In genomic region chr1:45541888-45542287, GRCm38 (mm10) we compare ENCODE assay signal across 11 mouse cellular contexts. TPM values are rescaled to one million over a fixed set of nuclear protein-coding genes. Genes with fewer than 3 reads are reported as not detected.
DNase-seq lines count a peak whose midpoint lies in the region; ATAC-seq and TF ChIP-seq lines count a peak whose summit lies in the region.
"Had no signal": no experiment of that assay in that cellular context is flagged by ENCODE, and none has a peak within 500 bp of the region (broad histone marks: within the 10 kb centered on the region; RNA-seq: fewer than 3 reads in every experiment).

No protein-coding gene starts in this region.

- TF ChIP-seq CTCF in intestine, postnatal 0 days (IDR thresholded peaks at IDR 0.05; ENCODE audit: low read depth) = no peak

- no peak overlapping the region for H3K4me2 ChIP-seq in intestine, embryonic 14.5 days (ENCODE audit: low read length)
- no peak overlapping the region for H3K4me2 ChIP-seq in intestine, postnatal 0 days (replicated peaks; ENCODE audit: low read depth)
- H3K4me2 ChIP-seq in lung, embryonic 15.5 days = no peak overlapping the region

- WGBS in intestine, embryonic 14.5 days = 21% methylated on average over 1 of the region's 1 CpGs
- 27% methylated on average over 1 of the region's 1 CpGs for WGBS in intestine, postnatal 0 days
- 6% methylated on average over 1 of the region's 1 CpGs for WGBS in lung, embryonic 15.5 days

- peak overlapping the region; percentile 64 for H3K27ac ChIP-seq in intestine, embryonic 14.5 days (ENCODE audit: low read depth)
- H3K27ac ChIP-seq in intestine, postnatal 0 days (ENCODE audit: low read depth, low read length) = no peak overlapping the region
- peak overlapping the region; percentile 68; the same call in 1 of the 2 replicates for H3K27ac ChIP-seq in lung, embryonic 15.5 days

- DNase-seq in intestine, embryonic 14.5 days (ENCODE audit: low spot score) = peak; percentile 55
- peak; percentile 37 for DNase-seq in 3134 (ENCODE audit: extremely low read depth, insufficient read length, low spot score)
- DNase-seq in MN1 (ENCODE audit: low spot score) = peak; percentile 5
- no peak for DNase-seq in right cerebral cortex, postnatal 10 days (ENCODE audit: low spot score in 2 of 2)
- DNase-seq in layer of hippocampus, adult 11-12 months (ENCODE audit: low spot score) = no peak
- no peak for DNase-seq in T-cell, adult 2 months (ENCODE audit: low spot score)
- DNase-seq: kidney, postnatal 25 days; right cerebral cortex, postnatal 4 days had no signal

- no peaks in the 10 kb centered on the region for H3K27me3 ChIP-seq in intestine, embryonic 14.5 days (replicated peaks; ENCODE audit: control insufficient read depth, insufficient read depth, low read length)
- H3K27me3 ChIP-seq in intestine, postnatal 0 days (replicated peaks; ENCODE audit: control insufficient read depth, insufficient read depth, low read length) = no peaks in the 10 kb centered on the region
- H3K27me3 ChIP-seq in lung, embryonic 15.5 days = no peaks in the 10 kb centered on the region
- H3K27me3 ChIP-seq: megakaryocyte, embryonic 14.5 days had no signal

- H3K4me1 ChIP-seq in intestine, embryonic 14.5 days (replicated peaks; ENCODE audit: control insufficient read depth, insufficient read depth, low read length) = no peaks in the 10 kb centered on the region
- no peaks in the 10 kb centered on the region for H3K4me1 ChIP-seq in intestine, postnatal 0 days (replicated peaks; ENCODE audit: control insufficient read depth, insufficient read depth, low read length)
- peaks cover 6% of the 10 kb centered on the region; the same call in 1 of the 2 replicates for H3K4me1 ChIP-seq in lung, embryonic 15.5 days
- H3K4me1 ChIP-seq: megakaryocyte, embryonic 14.5 days had no signal

- no peaks in the 10 kb centered on the region for H3K9me3 ChIP-seq in intestine, embryonic 14.5 days (ENCODE audit: control insufficient read depth, low read length)
- no peaks in the 10 kb centered on the region for H3K9me3 ChIP-seq in intestine, postnatal 0 days (ENCODE audit: control insufficient read depth)
- no peaks in the 10 kb centered on the region for H3K9me3 ChIP-seq in lung, embryonic 15.5 days

- no peak for ATAC-seq in intestine, embryonic 14.5 days (replicated peaks; ENCODE audit: low FRiP score, low TSS enrichment, low read depth)
- no peak for ATAC-seq in intestine, postnatal 0 days
- ATAC-seq in lung, embryonic 15.5 days (ENCODE audit: borderline replicate concordance, extremely low read depth, low FRiP score, low TSS enrichment) = peak; percentile 94

- H3K36me3 ChIP-seq in intestine, embryonic 14.5 days (ENCODE audit: control insufficient read depth, insufficient read depth, low read length) = no peaks in the 10 kb centered on the region
- H3K36me3 ChIP-seq in intestine, postnatal 0 days (ENCODE audit: control insufficient read depth, insufficient read depth) = no peaks in the 10 kb centered on the region
- no peaks in the 10 kb centered on the region for H3K36me3 ChIP-seq in lung, embryonic 15.5 days

- no peak overlapping the region for H3K4me3 ChIP-seq in intestine, embryonic 14.5 days (ENCODE audit: low read depth, low read length)
- no peak overlapping the region for H3K4me3 ChIP-seq in intestine, postnatal 0 days (ENCODE audit: low read depth, low read length)
- H3K4me3 ChIP-seq in lung, embryonic 15.5 days = no peak overlapping the region
- H3K4me3 ChIP-seq: megakaryocyte, embryonic 14.5 days had no signal

- H3K9ac ChIP-seq in intestine, embryonic 14.5 days (ENCODE audit: low read length) = no peak overlapping the region
- H3K9ac ChIP-seq in intestine, postnatal 0 days (ENCODE audit: low read depth, low read length) = no peak overlapping the region
- H3K9ac ChIP-seq in lung, embryonic 15.5 days = no peak overlapping the region

RNA-seq across cellular contexts. Expression of gene Col5a2, which starts 38.8 kb away (rescaled TPM):
- 84.8 and 95.3 TPM in 2 replicates for polyA plus RNA-seq in intestine, embryonic 14.5 days (2014; fragmentation: Nextera tagmentation; extraction: Ambion mirVana)
- 29.5 and 29.6 TPM in 2 replicates for polyA plus RNA-seq in intestine, postnatal 0 days (2015; fragmentation: Nextera tagmentation; extraction: Ambion mirVana)
- polyA plus RNA-seq in lung, embryonic 15.5 days (2015; fragmentation: Nextera tagmentation; extraction: Ambion mirVana) = 83.5 and 85.9 TPM in 2 replicates

Comparison
In these comparisons a context has a peak if more than half of its experiments do, and no peak if none do; other contexts are left out.
1. DNase-seq: peak in intestine, embryonic 14.5 days (single experiment), 3134 (single experiment) and MN1 (single experiment); none in right cerebral cortex, postnatal 10 days (0 of 2), layer of hippocampus, adult 11-12 months (single experiment) and T-cell, adult 2 months (single experiment).